Mouse (Mus musculus) thymus, postnatal 36 days (tissue): ENCODE data around the gene Tubgcp5.
A peak's percentile ranks its signal among the peaks of the same experiment; 100 is the strongest.
"Not testable (repeated sequence)": the region's sequence is repeated elsewhere in the genome, so short reads cannot be mapped to it uniquely, and the experiment has no call there.

Experiments
- DNase-seq, 2 experiments: peaks; one replicate each; pipeline ENCODE4 v3.0.0; 2022; ENCODE audit warnings: mixed read lengths in 2 of 2

Tubgcp5 gene

DNA sequence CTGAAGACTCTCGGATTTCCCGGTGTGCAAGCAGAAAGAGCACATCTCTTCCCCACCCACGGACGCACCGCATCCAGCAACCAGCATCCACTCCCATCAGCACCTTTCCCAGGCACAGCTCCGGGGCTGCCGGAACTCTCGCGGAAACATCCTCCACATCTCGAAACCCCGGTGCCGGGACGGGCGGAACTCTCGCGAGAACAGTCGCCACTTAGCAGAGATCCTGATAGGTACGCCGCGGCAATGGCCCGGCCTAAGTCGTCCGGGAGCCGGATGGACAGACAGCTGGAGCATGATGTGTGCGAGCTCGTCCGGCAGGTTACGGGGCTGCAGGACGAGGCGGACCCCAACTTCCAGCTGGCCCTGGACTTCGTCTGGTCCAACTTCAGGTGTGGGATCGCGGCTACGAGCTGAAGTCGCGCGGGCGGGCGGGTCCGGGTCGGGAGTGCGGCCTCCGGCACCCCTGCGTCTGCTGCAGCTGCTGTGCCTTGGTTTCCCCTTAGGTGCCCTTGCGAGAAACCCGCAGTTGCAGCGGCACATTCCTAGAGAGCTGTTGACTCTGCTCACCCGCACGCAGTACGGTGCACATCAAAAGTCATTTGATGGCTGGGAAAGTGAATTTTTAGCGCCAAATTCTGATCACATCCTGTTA, at the start of gene Tubgcp5:
Tubgcp5 (plus strand) TSS at position 203 of the 652 bp plus-strand sequence.
- DNase-seq = peak; percentile 94 to 96

DNA sequence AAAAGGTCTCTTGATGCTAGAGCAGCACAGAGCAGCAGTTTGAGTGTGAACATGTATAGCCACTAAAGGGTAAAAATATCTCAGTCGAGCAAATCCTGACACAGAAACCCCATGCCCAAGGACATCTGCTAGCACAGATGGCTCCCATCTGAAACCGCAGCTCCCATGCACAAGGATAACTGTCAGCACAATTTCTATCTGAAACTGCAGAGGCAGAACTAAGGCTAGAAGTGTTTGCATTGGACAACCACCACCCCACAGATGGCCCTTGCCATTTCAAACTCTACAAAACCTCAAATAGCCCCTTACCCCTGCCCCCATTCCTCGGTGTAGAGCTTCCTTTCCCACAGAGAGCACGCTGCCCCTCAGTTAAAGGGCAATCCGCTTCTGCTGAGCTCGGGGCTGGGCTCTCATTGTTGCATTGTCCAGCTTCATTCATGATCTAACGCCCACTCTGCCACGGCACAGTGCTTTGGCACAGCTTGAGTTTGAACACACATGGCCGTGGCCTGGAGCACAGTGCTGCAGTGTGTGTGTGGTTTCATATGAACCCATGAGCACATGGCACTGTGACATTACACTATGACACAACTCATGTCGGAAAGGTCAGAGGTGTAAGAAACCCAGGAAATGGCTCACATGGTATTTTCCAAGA, 49.3 kb upstream of the Tubgcp5 start:
- no peak for DNase-seq

DNA sequence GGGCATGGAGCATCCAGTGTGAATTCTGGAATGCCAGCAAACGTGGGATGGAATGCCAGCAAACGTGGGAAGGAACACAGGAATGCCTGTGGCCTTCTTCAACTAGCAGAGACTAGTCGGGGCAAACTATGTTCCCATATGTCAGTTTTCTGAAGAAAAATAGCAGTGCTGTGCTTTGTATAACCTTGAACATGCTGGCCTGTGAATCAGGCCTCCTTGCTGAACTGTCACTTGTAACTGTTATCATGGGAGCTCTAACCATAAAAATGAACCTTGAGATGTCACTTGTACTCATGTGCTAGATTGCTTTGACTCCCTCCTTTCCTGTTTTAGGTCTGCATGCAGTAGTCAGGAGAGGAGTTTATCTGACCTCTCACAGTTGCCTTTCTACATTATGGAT, 43.1 kb upstream of the Tubgcp5 start:
- no peak for DNase-seq

GRCm38 (mm10) chr7:55759346-55759745, 34.6 kb upstream of the Tubgcp5 start:
- DNase-seq = no peak

DNA sequence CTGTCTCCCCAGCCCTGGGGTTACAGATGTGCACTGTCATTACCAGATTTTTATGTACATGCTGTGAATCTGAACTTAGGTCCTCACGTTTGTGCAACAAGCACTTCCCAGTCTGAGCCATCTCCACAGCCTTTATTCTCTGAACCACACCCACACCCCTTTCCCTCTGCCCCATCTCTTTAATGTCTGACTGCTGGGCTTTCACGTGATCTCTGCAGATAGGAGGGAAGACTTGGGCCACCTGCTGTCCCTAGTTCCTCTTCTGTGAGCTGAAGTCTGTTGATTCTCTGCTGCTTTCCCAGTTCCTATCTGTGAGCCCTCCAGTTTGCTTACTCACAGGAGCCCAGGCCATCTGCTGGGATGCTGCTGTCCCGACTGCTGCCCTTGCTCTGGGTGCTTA, 26.0 kb upstream of the Tubgcp5 start, which contains the start of gene Siglech:
Siglech (plus strand) TSS at position 253 of the 400 bp plus-strand sequence.
- DNase-seq = no peak

DNA sequence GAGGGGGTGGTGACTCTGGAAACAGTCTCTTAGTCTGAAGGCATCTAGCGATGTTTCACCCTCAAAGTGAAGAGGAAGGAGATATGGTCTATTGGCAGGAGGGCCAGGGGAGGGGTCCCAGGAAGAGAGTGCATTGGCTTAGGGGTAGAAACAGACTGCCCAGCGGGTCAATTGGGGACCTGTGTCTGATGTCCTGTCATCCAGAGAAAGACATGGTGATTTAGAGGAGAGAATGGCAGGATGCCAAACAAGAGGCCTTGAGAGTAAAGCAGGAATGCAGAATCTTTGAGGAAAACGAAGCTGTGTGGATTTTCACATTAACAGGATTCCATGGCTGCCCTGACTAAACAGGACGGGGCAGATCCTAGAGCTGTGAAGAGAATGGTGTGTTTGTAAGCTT, 13.9 kb upstream of the Tubgcp5 start:
- DNase-seq = no peak

DNA sequence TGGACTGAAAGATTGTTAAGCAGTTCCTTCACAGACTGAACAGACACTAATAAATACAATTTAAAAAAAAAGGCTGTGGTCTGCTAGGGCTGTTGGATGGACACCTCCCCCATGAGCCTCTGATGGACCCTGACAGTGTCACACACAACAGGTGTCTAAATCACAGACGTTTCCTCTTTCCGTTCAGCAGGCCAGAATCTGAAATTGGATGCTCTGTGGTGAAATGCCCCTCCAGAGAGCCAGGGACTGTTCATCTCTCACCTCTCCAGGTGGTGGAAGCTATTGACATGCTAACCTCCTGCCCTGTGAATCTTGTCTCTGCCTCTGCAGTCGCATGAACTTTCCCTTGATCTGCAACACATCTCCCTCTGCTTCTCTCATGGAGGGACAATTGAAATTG, 11.5 kb upstream of the Tubgcp5 start:
- no peak for DNase-seq

DNA sequence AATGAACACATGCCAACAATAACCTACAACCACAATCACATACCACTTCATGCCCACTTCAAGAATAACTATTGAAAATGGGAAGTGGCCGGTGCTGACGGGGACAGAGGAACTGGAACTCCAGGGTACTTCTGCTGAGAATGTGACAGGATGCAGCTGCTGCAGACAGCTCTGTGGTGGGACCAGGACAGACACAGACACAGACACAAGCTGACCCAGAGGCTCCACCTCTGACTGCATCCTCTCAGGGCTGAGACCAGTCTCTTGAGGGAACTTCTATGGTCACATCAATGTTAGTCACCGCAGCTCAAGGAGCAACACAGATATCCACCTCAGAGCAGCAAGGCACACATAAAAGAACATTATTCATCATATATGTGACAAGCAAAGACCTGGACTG, 9.4 kb upstream of the Tubgcp5 start:
- peak in 1 of 2 experiments; percentile 7 for DNase-seq

DNA sequence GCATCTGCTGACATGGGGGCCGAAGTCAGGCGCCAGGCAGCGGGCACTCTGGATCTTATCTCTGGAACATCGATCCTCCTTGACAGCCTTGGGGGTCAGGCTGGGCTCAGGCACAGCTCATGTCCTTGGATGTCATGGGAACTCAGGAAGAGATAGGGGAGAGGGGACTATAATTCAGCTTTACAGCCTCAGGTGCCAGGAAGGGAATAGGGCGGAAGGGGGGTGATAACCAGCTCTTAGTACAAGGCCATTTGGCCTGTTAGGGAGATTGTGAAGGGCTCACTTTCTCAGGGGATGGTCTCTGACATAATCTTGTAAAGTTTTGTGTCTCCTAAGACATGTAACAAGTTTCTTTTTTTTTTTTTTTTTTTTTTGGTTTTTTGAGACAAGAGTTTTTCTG, 3.4 kb upstream of the Tubgcp5 start:
- not testable (repeated sequence) for DNase-seq

DNA sequence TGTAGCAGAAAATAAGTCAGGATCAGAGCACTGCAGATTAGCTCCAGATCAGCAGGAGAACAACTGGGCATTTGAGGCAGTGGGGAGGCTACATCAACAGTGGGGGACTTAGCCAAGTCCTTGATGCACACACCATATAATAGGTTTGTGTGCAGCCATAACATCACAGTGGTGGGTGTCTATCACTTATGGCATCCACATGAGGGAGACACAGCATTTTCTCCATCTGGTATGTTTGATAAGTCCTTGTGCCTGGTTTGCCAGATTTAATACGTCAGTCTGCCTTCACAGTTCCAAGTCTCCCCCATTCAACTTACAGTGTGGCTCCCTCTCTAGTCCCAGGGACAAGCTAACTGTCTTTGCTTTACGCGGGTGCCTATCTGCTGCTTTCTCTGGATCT, 1.7 kb upstream of the Tubgcp5 start:
- DNase-seq = no peak

- no peak for DNase-seq
These were observed 560 bp upstream of the Tubgcp5 start for GRCm38 (mm10) chr7:55793236-55793951.

GRCm38 (mm10) chr7:55799981-55800380, 6.0 kb downstream of the Tubgcp5 start:
- no peak for DNase-seq

DNA sequence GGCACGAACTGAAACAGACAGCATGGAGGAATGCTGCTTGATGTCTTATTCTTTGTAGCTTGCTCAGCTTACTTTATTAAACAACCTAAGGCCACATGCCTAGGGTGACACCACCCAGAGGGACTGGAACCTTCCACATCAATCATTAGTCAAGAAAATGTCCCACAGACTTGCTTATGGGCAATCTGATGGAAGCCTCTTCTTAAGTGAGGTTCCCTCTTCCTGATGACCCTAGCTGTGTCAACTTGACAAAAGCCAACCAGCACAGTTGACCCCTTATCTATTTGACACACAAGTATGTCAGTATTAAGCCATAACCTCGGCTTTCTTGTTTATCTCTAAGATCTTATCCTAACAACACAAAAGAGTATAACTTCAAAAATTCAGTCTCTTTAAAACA, 16.0 kb downstream of the Tubgcp5 start:
- DNase-seq = no peak

DNA sequence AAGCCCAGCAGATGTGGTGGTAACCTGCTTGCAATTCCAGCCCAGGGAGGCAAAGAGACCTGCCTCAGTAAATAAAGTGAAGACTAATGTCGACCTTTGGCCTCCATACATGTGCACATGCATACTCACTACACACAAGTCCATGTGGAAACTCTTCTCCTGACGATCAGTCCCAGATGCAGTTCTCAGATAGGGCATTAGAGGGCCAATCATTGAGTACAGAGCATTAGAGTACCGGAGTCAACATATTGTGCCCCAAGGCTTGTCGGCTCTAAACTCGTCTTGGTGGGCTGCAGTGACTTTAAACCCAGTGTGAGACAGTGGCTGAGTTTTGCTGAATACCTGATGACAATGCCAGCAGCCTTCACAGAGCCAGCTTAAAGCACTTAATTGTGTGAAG, 30.5 kb downstream of the Tubgcp5 start:
- no peak for DNase-seq

- no peak for DNase-seq
These were observed 33.6 kb downstream of the Tubgcp5 start for GRCm38 (mm10) chr7:55827551-55827950.

- DNase-seq = no peak
These were observed 42.9 kb downstream of the Tubgcp5 start for GRCm38 (mm10) chr7:55836877-55837276.

DNA sequence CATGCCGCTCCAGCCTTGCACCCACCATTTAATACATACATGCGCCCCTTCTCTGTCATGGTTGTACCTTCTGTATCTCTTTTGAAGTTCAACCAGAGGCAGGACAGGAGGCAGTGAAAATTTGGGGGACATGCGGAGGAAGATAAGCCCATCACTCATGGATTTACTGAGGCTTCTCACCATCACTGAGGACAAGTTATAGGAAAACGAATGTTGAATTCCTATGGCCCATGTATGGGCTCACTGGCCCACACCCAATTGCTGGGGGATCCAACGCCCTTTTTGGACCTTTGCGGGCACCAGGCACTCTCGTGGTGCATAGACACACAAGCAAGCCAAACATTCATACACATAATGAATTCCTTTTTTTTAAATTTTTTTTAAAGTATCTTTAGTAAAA, 47.5 kb downstream of the Tubgcp5 start, which contains the start of gene Cyfip1:
Cyfip1 (plus strand) TSS at position 301 of the 400 bp plus-strand sequence.
- no peak for DNase-seq

DNA sequence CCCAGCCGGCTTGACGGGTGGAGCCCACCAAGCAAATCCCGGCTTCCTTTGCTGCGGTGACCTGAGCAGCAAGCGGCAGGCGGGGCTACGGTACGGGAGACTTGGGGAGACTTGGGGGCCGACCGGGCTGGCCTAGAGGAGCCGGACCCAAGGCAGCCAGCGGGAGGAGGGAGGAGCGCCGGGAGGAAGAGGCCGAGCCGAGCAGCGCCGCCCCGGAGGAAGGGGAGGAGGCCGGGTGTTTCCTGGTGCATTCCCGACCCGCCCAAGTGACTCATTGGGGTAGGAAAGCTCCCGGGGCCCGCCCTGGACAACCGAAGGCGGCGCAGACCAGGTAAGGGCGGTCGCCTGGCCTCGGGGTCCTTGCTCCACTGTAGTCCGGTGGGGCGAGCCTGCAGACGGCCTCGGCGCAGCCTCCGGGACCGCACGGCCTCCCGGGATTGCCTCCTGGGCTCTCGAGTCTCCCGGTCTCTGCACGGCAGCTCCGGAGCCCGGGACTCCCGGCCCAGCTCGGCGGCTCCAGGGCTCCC, 48.1 kb downstream of the Tubgcp5 start:
- DNase-seq = peak; percentile 46 to 51

GRCm38 (mm10) chr7:55842504-55843152, 48.7 kb downstream of the Tubgcp5 start:
- DNase-seq = no peak

- no peak for DNase-seq
These were observed 52.8 kb downstream of the Tubgcp5 start for GRCm38 (mm10) chr7:55846606-55847312.

GRCm38 (mm10) chr7:55849948-55850571, 56.1 kb downstream of the Tubgcp5 start:
- no peak for DNase-seq

DNA sequence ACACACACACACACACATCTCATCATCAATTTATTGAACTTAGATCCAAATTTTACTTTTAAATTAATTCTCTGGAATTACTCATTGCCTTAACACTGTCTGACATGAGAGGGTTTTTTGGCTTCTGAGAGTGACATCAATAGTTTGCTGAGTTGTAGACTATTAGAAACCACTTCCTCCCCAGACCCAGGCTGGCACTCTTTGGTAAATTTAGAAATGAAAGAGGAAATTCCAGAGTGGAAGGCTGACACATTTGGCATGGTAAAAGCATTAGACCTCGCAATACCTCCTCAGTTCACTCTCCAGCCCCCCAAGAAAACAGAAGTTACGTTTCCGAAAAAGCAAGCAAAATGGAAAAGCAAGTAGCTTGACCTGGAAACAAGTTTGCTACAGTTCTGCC, 58.8 kb downstream of the Tubgcp5 start:
- no peak for DNase-seq
